Mouse (Mus musculus): Measurements from ENCODE around the gene Decr2. TPM values are rescaled to one million over a fixed set of nuclear protein-coding genes. Genes with fewer than 3 reads are reported as not detected.
A peak's percentile ranks its signal among the peaks of the same experiment; 100 is the strongest.

The Decr2 gene
- polyA plus RNA-seq (2011; ENCODE audit: insufficient read length, low read depth, missing spikeins) = 28.2 and 30.9 TPM in 2 replicates

DNA sequence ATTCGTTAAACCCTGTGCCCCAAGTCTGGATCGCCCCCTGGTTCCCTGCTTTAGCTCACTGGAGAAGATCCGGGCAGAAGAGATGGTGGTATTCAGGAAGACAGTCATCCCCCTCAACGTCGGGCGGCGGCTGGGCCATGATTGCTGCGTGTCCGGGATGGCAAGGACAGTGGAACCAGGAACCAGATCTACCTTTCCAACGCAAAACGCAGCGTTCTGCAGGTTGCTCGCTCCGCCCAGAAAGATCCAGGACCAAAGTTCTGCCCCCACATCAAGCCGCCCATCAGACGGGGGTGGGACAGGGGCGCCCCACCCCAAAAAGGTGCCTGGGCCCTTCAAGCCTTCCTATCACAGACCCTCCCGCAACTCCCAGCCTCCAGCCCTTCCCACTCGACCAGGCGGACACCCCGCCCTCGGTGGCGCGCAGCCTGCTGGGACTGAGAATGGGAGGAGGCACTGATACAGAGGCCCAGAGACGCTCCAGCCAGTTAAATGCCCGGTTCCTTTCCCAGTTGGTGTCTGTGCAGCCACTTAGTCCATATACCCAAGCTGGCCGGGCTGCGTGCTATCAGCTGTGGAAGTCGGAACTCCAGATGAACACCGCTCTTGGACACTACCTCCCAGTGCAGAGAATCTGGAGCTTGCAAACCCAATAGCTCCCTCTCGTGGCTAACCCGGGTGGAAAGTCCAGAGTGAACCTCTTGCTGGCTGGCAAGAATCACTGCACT is at the start of gene Decr2:
Gene Decr2 (minus strand): TSS at position 433 of the 728 bp plus-strand sequence.
- Histone ChIP-seq H3K4me3 (ENCODE audit: insufficient read depth, low read length) (peak within 1 kb of the TSS; percentile 55), H3K27ac (ENCODE audit: insufficient read depth, low read length) (peak within 1 kb of the TSS; percentile 39), H3K4me1 (ENCODE audit: control insufficient read depth, insufficient read depth, low read length) (no peaks in the 10 kb centered on the region)
- TF ChIP-seq POLR2A (IDR thresholded peaks at IDR 0.05; ENCODE audit: low read depth, low read length) (peak; percentile 80; the same call in 1 of the 2 replicates), CTCF (IDR thresholded peaks at IDR 0.05; ENCODE audit: borderline replicate concordance, insufficient read depth, low read length) (peak; percentile 45; the same call in 1 of the 2 replicates)

- H3K4me1 ChIP-seq (ENCODE audit: control insufficient read depth, insufficient read depth, low read length) = peaks cover 11% of the 10 kb centered on the region
- TF ChIP-seq CTCF (IDR thresholded peaks at IDR 0.05; ENCODE audit: borderline replicate concordance, insufficient read depth, low read length) (no peak), POLR2A (IDR thresholded peaks at IDR 0.05; ENCODE audit: low read depth, low read length) (no peak)
- H3K27ac ChIP-seq (ENCODE audit: insufficient read depth, low read length) = peak overlapping the region; percentile 78
- peak overlapping the region; percentile 99 for H3K4me3 ChIP-seq (ENCODE audit: insufficient read depth, low read length)
Measured at GRCm38 (mm10) chr17:26138901-26139381, 48.8 kb upstream of the Decr2 start.

DNA sequence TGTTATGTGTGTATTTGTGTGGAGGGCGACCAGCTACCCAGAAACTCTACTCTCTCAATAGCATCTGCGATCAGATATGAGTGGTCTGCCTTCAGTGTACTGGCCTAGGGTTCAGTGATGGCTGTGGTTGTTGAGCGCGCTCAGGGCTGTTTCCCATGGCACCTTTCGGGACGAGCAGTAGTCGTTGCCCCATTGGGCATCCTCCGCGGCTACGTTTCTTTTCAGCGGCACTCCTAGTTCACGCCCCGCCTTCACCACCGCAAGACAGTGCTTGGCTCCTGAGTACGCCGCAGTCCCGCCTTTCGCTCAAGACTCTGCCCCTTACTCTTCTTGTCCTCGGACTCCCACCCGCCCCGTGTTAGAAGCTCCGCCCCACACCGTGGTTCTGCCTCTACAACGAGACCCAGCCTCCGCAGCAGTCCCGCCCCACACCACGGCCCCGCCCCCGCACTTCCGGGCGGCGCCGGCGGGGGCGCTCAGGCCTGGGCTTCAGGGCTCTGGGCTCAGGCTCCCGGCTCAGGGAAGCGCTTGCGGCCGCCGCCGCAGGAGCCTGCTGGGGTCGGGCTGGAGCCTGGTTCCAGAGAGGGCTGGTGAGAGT is 48.2 kb upstream of the Decr2 start, which contains the start of gene Axin1:
Gene Axin1 (plus strand): TSS at position 450 of the 598 bp plus-strand sequence.
- peak within 1 kb of the TSS; percentile 99 for H3K4me3 ChIP-seq (ENCODE audit: insufficient read depth, low read length)
- H3K4me1 ChIP-seq (ENCODE audit: control insufficient read depth, insufficient read depth, low read length) = peaks cover 9% of the 10 kb centered on the region
- TF ChIP-seq CTCF (IDR thresholded peaks at IDR 0.05; ENCODE audit: borderline replicate concordance, insufficient read depth, low read length) (no peak), POLR2A (IDR thresholded peaks at IDR 0.05; ENCODE audit: low read depth, low read length) (peak; percentile 87)
- H3K27ac ChIP-seq (ENCODE audit: insufficient read depth, low read length) = peak within 1 kb of the TSS; percentile 78

DNA sequence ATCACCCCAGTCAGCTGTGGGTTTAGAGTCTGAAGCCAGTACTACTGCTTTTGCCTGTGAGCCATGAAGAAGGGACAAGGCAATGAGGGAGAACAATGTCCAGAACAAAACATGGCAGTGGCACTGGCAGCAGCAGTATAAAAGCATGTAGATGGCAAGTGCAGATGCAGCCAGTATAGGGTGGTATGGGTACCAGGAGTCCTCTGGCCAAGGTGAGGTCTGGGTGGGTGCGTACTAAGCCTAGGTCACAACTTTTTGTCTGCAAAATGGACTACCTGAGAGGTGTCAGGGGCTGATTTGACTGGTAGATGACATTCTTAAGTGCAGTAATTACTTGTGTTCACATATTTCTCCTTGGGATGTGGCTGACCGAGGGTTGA is 47.6 kb upstream of the Decr2 start:
- H3K4me1 ChIP-seq (ENCODE audit: control insufficient read depth, insufficient read depth, low read length) = peaks cover 7% of the 10 kb centered on the region
- TF ChIP-seq CTCF (IDR thresholded peaks at IDR 0.05; ENCODE audit: borderline replicate concordance, insufficient read depth, low read length) (no peak), POLR2A (IDR thresholded peaks at IDR 0.05; ENCODE audit: low read depth, low read length) (no peak)
- no peak overlapping the region for H3K4me3 ChIP-seq (ENCODE audit: insufficient read depth, low read length)
- H3K27ac ChIP-seq (ENCODE audit: insufficient read depth, low read length) = peak overlapping the region; percentile 12; the same call in 1 of the 2 replicates

GRCm38 (mm10) chr17:26137106-26137750 is 47.1 kb upstream of the Decr2 start:
- H3K27ac ChIP-seq (ENCODE audit: insufficient read depth, low read length) = no peak overlapping the region
- no peak overlapping the region for H3K4me3 ChIP-seq (ENCODE audit: insufficient read depth, low read length)
- peaks cover 7% of the 10 kb centered on the region for H3K4me1 ChIP-seq (ENCODE audit: control insufficient read depth, insufficient read depth, low read length)
- TF ChIP-seq POLR2A (IDR thresholded peaks at IDR 0.05; ENCODE audit: low read depth, low read length) = no peak
- TF ChIP-seq CTCF (IDR thresholded peaks at IDR 0.05; ENCODE audit: borderline replicate concordance, insufficient read depth, low read length) = no peak

DNA sequence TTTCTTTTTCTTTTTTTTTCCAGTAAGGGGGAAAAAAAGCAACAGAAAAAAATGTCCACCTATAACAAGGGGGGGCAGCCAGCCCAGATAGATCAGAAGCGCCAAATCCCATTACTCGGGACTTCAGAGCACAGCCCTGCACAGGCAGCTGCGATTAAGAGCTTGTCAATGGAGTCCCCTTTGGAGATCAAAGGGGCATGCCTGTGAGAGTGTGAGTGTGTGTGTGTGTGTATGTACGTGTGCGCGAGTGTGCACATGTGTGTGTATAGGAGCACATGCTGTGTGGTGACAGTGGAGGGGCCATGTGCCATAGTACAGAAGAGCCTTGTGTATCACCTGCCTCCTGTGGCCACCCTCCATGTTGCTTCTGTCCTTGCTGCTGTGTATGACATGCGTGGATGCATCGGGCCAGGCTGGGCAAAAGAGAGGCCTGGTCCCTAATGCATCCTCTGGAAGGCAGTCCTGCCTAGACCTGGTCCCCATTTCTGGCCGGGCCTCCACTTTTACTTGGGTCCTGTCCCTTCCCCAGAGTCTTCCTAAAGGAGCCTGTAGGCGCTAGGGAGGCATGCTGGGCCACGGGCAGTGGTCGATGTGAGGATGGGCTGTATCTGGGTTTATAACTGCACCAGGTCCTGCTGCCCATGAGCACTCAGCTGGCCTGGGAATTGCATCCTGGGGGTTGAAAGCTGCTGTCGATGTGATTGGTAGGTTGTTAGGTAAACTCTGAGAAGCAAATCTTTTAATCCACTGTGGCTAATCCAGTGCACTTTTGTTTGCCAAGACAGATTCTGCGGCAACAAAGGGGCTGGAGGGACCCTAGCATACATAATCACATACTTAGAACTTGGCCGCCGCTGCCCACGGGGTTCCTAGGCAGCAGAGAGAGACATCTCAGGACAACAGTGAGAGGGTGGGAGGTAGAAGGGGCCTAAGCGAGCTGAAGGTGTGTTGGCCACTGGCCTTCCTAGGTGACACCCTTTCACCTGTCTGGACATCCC is 42.0 kb upstream of the Decr2 start:
- Histone ChIP-seq H3K27ac (ENCODE audit: insufficient read depth, low read length) (no peak overlapping the region), H3K4me1 (ENCODE audit: control insufficient read depth, insufficient read depth, low read length) (no peaks in the 10 kb centered on the region), H3K4me3 (ENCODE audit: insufficient read depth, low read length) (no peak overlapping the region)
- TF ChIP-seq CTCF (IDR thresholded peaks at IDR 0.05; ENCODE audit: borderline replicate concordance, insufficient read depth, low read length) (no peak), POLR2A (IDR thresholded peaks at IDR 0.05; ENCODE audit: low read depth, low read length) (no peak)

DNA sequence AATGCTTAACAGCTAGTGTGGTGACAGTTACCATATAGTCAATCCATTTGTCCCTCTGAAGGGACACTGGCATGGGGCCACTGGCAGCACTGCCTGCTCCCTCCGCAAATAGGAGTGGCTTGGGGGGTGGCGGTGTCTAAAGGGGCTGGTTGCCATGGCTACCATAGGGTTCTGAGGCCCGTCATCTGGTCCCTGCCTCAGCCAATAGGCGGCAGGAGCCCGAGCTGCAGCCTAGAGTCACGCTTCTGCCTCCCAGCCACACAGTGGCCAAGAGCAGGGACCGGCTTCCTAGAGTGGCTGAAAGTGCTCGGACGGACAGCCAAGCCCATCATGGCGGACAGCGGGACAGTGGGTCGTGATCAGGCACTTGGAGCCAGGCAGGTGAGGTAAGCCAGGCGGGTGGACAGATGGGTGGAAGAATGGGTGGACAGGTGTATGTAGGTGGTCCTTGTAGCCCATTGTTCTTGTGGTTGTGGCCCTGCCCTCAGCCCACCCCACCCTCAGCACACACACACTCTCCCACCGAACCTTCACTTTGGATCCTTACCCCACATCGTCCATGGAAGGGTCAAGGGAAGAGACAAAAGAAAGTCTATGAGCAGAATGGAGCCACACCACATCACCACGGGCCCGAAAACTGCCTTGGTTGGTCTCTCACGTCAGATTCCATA is 41.1 kb upstream of the Decr2 start:
- TF ChIP-seq CTCF (IDR thresholded peaks at IDR 0.05; ENCODE audit: borderline replicate concordance, insufficient read depth, low read length) = no peak
- TF ChIP-seq POLR2A (IDR thresholded peaks at IDR 0.05; ENCODE audit: low read depth, low read length) = no peak
- no peak overlapping the region for H3K4me3 ChIP-seq (ENCODE audit: insufficient read depth, low read length)
- no peaks in the 10 kb centered on the region for H3K4me1 ChIP-seq (ENCODE audit: control insufficient read depth, insufficient read depth, low read length)
- no peak overlapping the region for H3K27ac ChIP-seq (ENCODE audit: insufficient read depth, low read length)

DNA sequence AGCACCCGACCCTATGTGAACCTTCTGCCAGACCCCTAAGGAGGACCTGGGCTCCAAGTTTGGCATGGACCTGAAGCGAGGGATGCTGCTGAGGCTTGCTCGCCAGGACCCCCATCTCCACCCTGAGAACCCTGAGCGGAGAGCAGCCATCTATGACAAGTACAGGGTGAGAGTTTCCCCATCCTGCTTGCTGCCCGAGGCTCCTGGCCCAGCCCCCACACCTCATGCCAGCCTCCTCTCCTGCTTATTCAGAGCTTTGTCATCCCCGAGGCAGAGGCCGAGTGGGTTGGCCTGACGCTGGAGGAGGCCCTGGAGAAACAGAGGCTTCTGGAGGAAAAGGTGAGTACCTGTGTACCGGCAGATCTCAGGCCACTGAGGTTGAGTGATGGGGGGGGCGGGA is 35.1 kb upstream of the Decr2 start:
- no peak overlapping the region for H3K4me3 ChIP-seq (ENCODE audit: insufficient read depth, low read length)
- TF ChIP-seq CTCF (IDR thresholded peaks at IDR 0.05; ENCODE audit: borderline replicate concordance, insufficient read depth, low read length) (no peak), POLR2A (IDR thresholded peaks at IDR 0.05; ENCODE audit: low read depth, low read length) (no peak)
- no peaks in the 10 kb centered on the region for H3K4me1 ChIP-seq (ENCODE audit: control insufficient read depth, insufficient read depth, low read length)
- H3K27ac ChIP-seq (ENCODE audit: insufficient read depth, low read length) = no peak overlapping the region

Measured in embryonic fibroblast, embryonic 13.5 days (primary cell).